Mouse (Mus musculus): ENCODE measurements around the gene Stxbp5l.

DNA sequence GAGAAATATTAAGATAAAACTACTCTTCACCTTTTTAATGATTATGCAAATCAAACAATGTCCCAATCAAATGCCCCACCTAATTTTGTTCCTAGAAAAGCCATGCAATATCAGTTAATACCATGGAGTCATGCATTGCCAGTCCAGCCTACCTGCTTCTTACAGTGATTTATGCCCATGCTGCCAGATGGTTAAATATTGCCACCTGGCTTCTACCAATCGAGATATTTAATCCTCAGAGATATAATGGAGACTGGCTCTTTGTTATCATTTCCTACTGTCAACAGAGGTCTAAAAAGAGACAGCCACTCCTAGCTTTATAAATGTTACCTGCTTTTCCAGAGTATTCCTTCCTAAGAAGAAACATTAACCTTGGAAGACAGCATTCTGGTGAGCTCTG lies 104.6 kb downstream of the Stxbp5l start:
- no peak for TF ChIP-seq SRF (IDR thresholded peaks at IDR 0.05; ENCODE audit: control insufficient read depth, insufficient read length, low read depth)
- TF ChIP-seq POLR2A (IDR thresholded peaks at IDR 0.05; ENCODE audit: insufficient read length, low read depth) = no peak
- TF ChIP-seq MYOG (IDR thresholded peaks at IDR 0.05; ENCODE audit: control insufficient read depth in 1 of 3, insufficient read depth in 1 of 3, insufficient read length in 2 of 3, low read depth in 2 of 3) = no peak
